In genomic region chr11:98699911-98700310, GRCm38 (mm10) we compare ENCODE assay signal across 9 mouse cellular contexts. TPM values are rescaled to one million over a fixed set of nuclear protein-coding genes. Genes with fewer than 3 reads are reported as not detected.
A peak's percentile ranks its signal among the peaks of the same experiment; 100 is the strongest.
DNase-seq lines count a peak whose midpoint lies in the region; ATAC-seq and TF ChIP-seq lines count a peak whose summit lies in the region.
"Had no signal": no experiment of that assay in that cellular context is flagged by ENCODE, and none has a peak within 500 bp of the region (broad histone marks: within the 10 kb centered on the region; RNA-seq: fewer than 3 reads in every experiment).

No protein-coding gene starts in this region.

- no peak overlapping the region for H3K4me3 ChIP-seq in forebrain, embryonic 10.5 days
- H3K4me3 ChIP-seq in forebrain, embryonic 13.5 days: no peak overlapping the region
- H3K4me3 ChIP-seq in forebrain, embryonic 12.5 days (replicated peaks): no peak overlapping the region
- H3K4me3 ChIP-seq in hindbrain, embryonic 15.5 days: no peak overlapping the region
- no peak overlapping the region for H3K4me3 ChIP-seq in left cerebral cortex, adult 2 months
- H3K4me3 ChIP-seq: liver, embryonic 15.5 days had no signal

- ATAC-seq in forebrain, embryonic 13.5 days: no peak
- 0 out of 2 replicates have a peak, but pooled peaks have one; percentile 49 for ATAC-seq in forebrain, embryonic 12.5 days (ENCODE audit: low FRiP score)
- peak; percentile 33; the same call in 1 of the 2 replicates for ATAC-seq in hindbrain, embryonic 15.5 days (ENCODE audit: low FRiP score, low read depth)

- no peaks in the 10 kb centered on the region for H3K9me3 ChIP-seq in forebrain, embryonic 10.5 days
- no peaks in the 10 kb centered on the region for H3K9me3 ChIP-seq in forebrain, embryonic 13.5 days (replicated peaks)
- H3K9me3 ChIP-seq in forebrain, embryonic 12.5 days: no peaks in the 10 kb centered on the region
- H3K9me3 ChIP-seq in hindbrain, embryonic 15.5 days: no peaks in the 10 kb centered on the region
- H3K9me3 ChIP-seq: liver, embryonic 15.5 days had no signal

- WGBS in forebrain, embryonic 10.5 days: 44% methylated on average over 4 of the region's 4 CpGs
- 54% methylated on average over 4 of the region's 4 CpGs for WGBS in forebrain, embryonic 13.5 days
- WGBS in forebrain, embryonic 12.5 days: 42% methylated on average over 4 of the region's 4 CpGs
- 46% methylated on average over 4 of the region's 4 CpGs for WGBS in hindbrain, embryonic 15.5 days

- peaks cover 33% of the 10 kb centered on the region for H3K36me3 ChIP-seq in forebrain, embryonic 10.5 days (replicated peaks)
- peaks cover 36% of the 10 kb centered on the region for H3K36me3 ChIP-seq in forebrain, embryonic 13.5 days (ENCODE audit: poor library complexity, severe bottlenecking)
- peaks cover 31% of the 10 kb centered on the region for H3K36me3 ChIP-seq in forebrain, embryonic 12.5 days (replicated peaks)
- peaks cover 25% of the 10 kb centered on the region for H3K36me3 ChIP-seq in hindbrain, embryonic 15.5 days

- H3K9ac ChIP-seq in forebrain, embryonic 13.5 days: no peak overlapping the region
- no peak overlapping the region for H3K9ac ChIP-seq in forebrain, embryonic 12.5 days
- no peak overlapping the region for H3K9ac ChIP-seq in hindbrain, embryonic 15.5 days
- H3K9ac ChIP-seq: liver, embryonic 15.5 days had no signal

- H3K27ac ChIP-seq in forebrain, embryonic 10.5 days: no peak overlapping the region
- H3K27ac ChIP-seq in forebrain, embryonic 13.5 days: no peak overlapping the region
- no peak overlapping the region for H3K27ac ChIP-seq in forebrain, embryonic 12.5 days
- no peak overlapping the region for H3K27ac ChIP-seq in hindbrain, embryonic 15.5 days (replicated peaks)
- no peak overlapping the region for H3K27ac ChIP-seq in left cerebral cortex, adult 2 months
- H3K27ac ChIP-seq: liver, embryonic 15.5 days had no signal

- H3K4me2 ChIP-seq in forebrain, embryonic 13.5 days: no peak overlapping the region
- no peak overlapping the region for H3K4me2 ChIP-seq in forebrain, embryonic 12.5 days
- no peak overlapping the region for H3K4me2 ChIP-seq in hindbrain, embryonic 15.5 days
- H3K4me2 ChIP-seq: liver, embryonic 15.5 days had no signal

- intact Hi-C loops in left cerebral cortex, adult 2 months (cut with DNase I): loop anchor here (1.0 to 2.0 kb wide), 3 partner anchors 87 to 209 kb away; no protein-coding TSS in a partner anchor

- H3K4me1 ChIP-seq in forebrain, embryonic 10.5 days: peaks cover 13% of the 10 kb centered on the region; the same call in 1 of the 2 replicates
- H3K4me1 ChIP-seq in forebrain, embryonic 13.5 days: 0 out of 2 replicates have a peak, but pooled peaks cover 6% of the 10 kb centered on the region
- no peaks in the 10 kb centered on the region for H3K4me1 ChIP-seq in forebrain, embryonic 12.5 days
- H3K4me1 ChIP-seq in hindbrain, embryonic 15.5 days (replicated peaks): no peaks in the 10 kb centered on the region
- H3K4me1 ChIP-seq: liver, embryonic 15.5 days had no signal

- peak; percentile 83 for TF ChIP-seq CTCF in brain, embryonic 14.5 days (IDR thresholded peaks at IDR 0.05; ENCODE audit: borderline replicate concordance, extremely low read depth, insufficient read depth, insufficient read length)
- TF ChIP-seq CTCF in left cerebral cortex, adult 2 months (IDR thresholded peaks at IDR 0.05): peak; percentile 92

- no peak for TF ChIP-seq POLR2A in brain, embryonic 14.5 days (IDR thresholded peaks at IDR 0.05; ENCODE audit: borderline replicate concordance, extremely low read depth, insufficient read depth, insufficient read length, poor library complexity, severe bottlenecking)

- H3K27me3 ChIP-seq in forebrain, embryonic 10.5 days (ENCODE audit: poor library complexity, severe bottlenecking): peaks cover 19% of the 10 kb centered on the region; the same call in 1 of the 2 replicates
- no peaks in the 10 kb centered on the region for H3K27me3 ChIP-seq in forebrain, embryonic 13.5 days
- no peaks in the 10 kb centered on the region for H3K27me3 ChIP-seq in forebrain, embryonic 12.5 days
- no peaks in the 10 kb centered on the region for H3K27me3 ChIP-seq in hindbrain, embryonic 15.5 days
- H3K27me3 ChIP-seq: liver, embryonic 15.5 days had no signal

- peak; percentile 63 for DNase-seq in forebrain, embryonic 10.5 days (ENCODE audit: extremely low spot score, low spot score)
- DNase-seq in brain, embryonic 14.5 days (ENCODE audit: low read depth): peak; percentile 74
- peak; percentile 71 to 80 for DNase-seq in left cerebral cortex, adult 2 months (ENCODE audit: extremely low spot score in 1 of 2, low spot score in 2 of 2)
- peak; percentile 72 for DNase-seq in mesoderm, embryonic 11.5 days (ENCODE audit: low read depth, low spot score)
- peak; percentile 49 to 82 for DNase-seq in spleen, adult 18-20 months

RNA-seq across cellular contexts. Expression of gene Csf3, which starts 1.2 kb away (rescaled TPM):
- polyA plus RNA-seq in forebrain, embryonic 10.5 days (2016; fragmentation: Nextera tagmentation; extraction: Ambion mirVana): not detected in 2 replicates
- 0.12 TPM in 1 of 2 replicates, not detected in the other for polyA plus RNA-seq in forebrain, embryonic 13.5 days (2015; fragmentation: Nextera tagmentation; extraction: Ambion mirVana)
- polyA plus RNA-seq in brain, embryonic 14.5 days (2012; rRNA removed): 0.10 TPM in 1 of 2 replicates, not detected in the other
- 0.14 TPM in 1 of 2 replicates, not detected in the other for polyA plus RNA-seq in forebrain, embryonic 12.5 days (2016; fragmentation: Nextera tagmentation; extraction: Ambion mirVana)
- polyA plus RNA-seq in hindbrain, embryonic 15.5 days (2015; fragmentation: Nextera tagmentation; extraction: Ambion mirVana): not detected in 2 replicates
- total RNA-seq in left cerebral cortex, adult 2 months (2021): not detected
- polyA plus RNA-seq: liver, embryonic 15.5 days had no signal

RNA-seq across cellular contexts. Expression of gene Psmd3, which starts 17.6 kb away (rescaled TPM):
- polyA plus RNA-seq in forebrain, embryonic 10.5 days (2016; fragmentation: Nextera tagmentation; extraction: Ambion mirVana): 255 and 259 TPM in 2 replicates
- polyA plus RNA-seq in forebrain, embryonic 13.5 days (2015; fragmentation: Nextera tagmentation; extraction: Ambion mirVana): 187 and 198 TPM in 2 replicates
- polyA plus RNA-seq in brain, embryonic 14.5 days (2012; rRNA removed): 201 and 217 TPM in 2 replicates
- 234 and 239 TPM in 2 replicates for polyA plus RNA-seq in forebrain, embryonic 12.5 days (2016; fragmentation: Nextera tagmentation; extraction: Ambion mirVana)
- 193 and 204 TPM in 2 replicates for polyA plus RNA-seq in hindbrain, embryonic 15.5 days (2015; fragmentation: Nextera tagmentation; extraction: Ambion mirVana)
- total RNA-seq in left cerebral cortex, adult 2 months (2021): 100 to 1,000 TPM; 132 TPM

RNA-seq across cellular contexts. Expression of gene Med24, which starts 29.3 kb away (rescaled TPM):
- polyA plus RNA-seq in forebrain, embryonic 10.5 days (2016; fragmentation: Nextera tagmentation; extraction: Ambion mirVana): 69.7 and 77.3 TPM in 2 replicates
- 79.0 and 86.0 TPM in 2 replicates for polyA plus RNA-seq in forebrain, embryonic 13.5 days (2015; fragmentation: Nextera tagmentation; extraction: Ambion mirVana)
- polyA plus RNA-seq in brain, embryonic 14.5 days (2012; rRNA removed): 134 and 170 TPM in 2 replicates
- polyA plus RNA-seq in forebrain, embryonic 12.5 days (2016; fragmentation: Nextera tagmentation; extraction: Ambion mirVana): 88.1 and 95.0 TPM in 2 replicates
- 67.0 and 70.3 TPM in 2 replicates for polyA plus RNA-seq in hindbrain, embryonic 15.5 days (2015; fragmentation: Nextera tagmentation; extraction: Ambion mirVana)
- 100 to 1,000 TPM; 126 to 134 TPM for total RNA-seq in left cerebral cortex, adult 2 months (2021)

RNA-seq across cellular contexts. Expression of gene Gsdma, which starts 35.8 kb away (rescaled TPM):
- not detected in 2 replicates for polyA plus RNA-seq in forebrain, embryonic 10.5 days (2016; fragmentation: Nextera tagmentation; extraction: Ambion mirVana)
- not detected in 2 replicates for polyA plus RNA-seq in forebrain, embryonic 13.5 days (2015; fragmentation: Nextera tagmentation; extraction: Ambion mirVana)
- polyA plus RNA-seq in brain, embryonic 14.5 days (2012; rRNA removed): 0.09 TPM in 1 of 2 replicates, not detected in the other
- polyA plus RNA-seq in forebrain, embryonic 12.5 days (2016; fragmentation: Nextera tagmentation; extraction: Ambion mirVana): not detected in 2 replicates
- 0.09 TPM in 1 of 2 replicates, not detected in the other for polyA plus RNA-seq in hindbrain, embryonic 15.5 days (2015; fragmentation: Nextera tagmentation; extraction: Ambion mirVana)
- not detected for total RNA-seq in left cerebral cortex, adult 2 months (2021)
- polyA plus RNA-seq: liver, embryonic 15.5 days had no signal

RNA-seq across cellular contexts. Expression of gene Thra, which starts 40.5 kb away (rescaled TPM):
- polyA plus RNA-seq in forebrain, embryonic 10.5 days (2016; fragmentation: Nextera tagmentation; extraction: Ambion mirVana): 9.5 and 10.9 TPM in 2 replicates
- polyA plus RNA-seq in forebrain, embryonic 13.5 days (2015; fragmentation: Nextera tagmentation; extraction: Ambion mirVana): 93.5 and 95.2 TPM in 2 replicates
- polyA plus RNA-seq in brain, embryonic 14.5 days (2012; rRNA removed): 600 and 616 TPM in 2 replicates
- 53.4 and 59.8 TPM in 2 replicates for polyA plus RNA-seq in forebrain, embryonic 12.5 days (2016; fragmentation: Nextera tagmentation; extraction: Ambion mirVana)
- 136 and 138 TPM in 2 replicates for polyA plus RNA-seq in hindbrain, embryonic 15.5 days (2015; fragmentation: Nextera tagmentation; extraction: Ambion mirVana)
- 100 to 1,000 TPM; 730 to 768 TPM for total RNA-seq in left cerebral cortex, adult 2 months (2021)
